Mouse (Mus musculus): ENCODE measurements around the gene Msx2.

- peak; percentile 63 for TF ChIP-seq CTCF (IDR thresholded peaks at IDR 0.05; ENCODE audit: low read depth, low read length)
- TF ChIP-seq EP300 (IDR thresholded peaks at IDR 0.05; ENCODE audit: insufficient read depth, low read depth, low read length): no peak
- no peak for TF ChIP-seq POLR2A (IDR thresholded peaks at IDR 0.05; ENCODE audit: insufficient read depth, low read length)
These were observed 30.5 kb downstream of the Msx2 start for GRCm38 (mm10) chr13:53442168-53442980.
